Mouse (Mus musculus) liver, embryonic 14.5 days (tissue): ENCODE data around the gene Slc18a2.

Source experiments
- CTCF ChIP-seq: IDR thresholded peaks from 2 replicates; pipeline ENCODE4 v1.5.1; 2016; ENCODE audit warnings: antibody characterized with exemption, low read depth, control low read depth
- EP300 ChIP-seq: IDR thresholded peaks from 2 replicates; pipeline ENCODE4 v1.6.1; 2016; ENCODE audit warnings: antibody characterized with exemption, low read depth

- peak; percentile 36; the same call in 1 of the 2 replicates for TF ChIP-seq CTCF
- no peak for TF ChIP-seq EP300
Observed at GRCm38 (mm10) chr19:59316571-59316970, 55.9 kb downstream of the Slc18a2 start.
